Mouse (Mus musculus) forebrain, postnatal 0 days (tissue): ENCODE measurements at regions not wholly inside any gene's neighbourhood (a gene's known extent, or its start where the extent isn't known, plus 50 kb on each side); places are given as distances from the start of the nearest gene placed in this dataset.

Experiments used
- ATAC-seq: fragments of 200-750 bp; cut with Nextera tagmentation; 2 replicates; pipeline ENCODE4 v1.8.0; 2017; ENCODE audit warnings: mild to moderate bottlenecking, moderate library complexity
- DNase-seq: peaks from one replicate; pipeline ENCODE4 v3.0.0-alpha.2; 2015
- H3K27ac ChIP-seq: fragments of 300-500 bp; sonication (generic); 2 replicates; pipeline ENCODE4 v1.5.1; 2014; ENCODE audit warnings: low read depth, mild to moderate bottlenecking, antibody characterized with exemption, low read length, moderate library complexity, mixed read lengths
- H3K27me3 ChIP-seq: fragments of 300-500 bp; sonication (generic); 2 replicates; pipeline ENCODE4 v1.6.1; 2014; ENCODE audit warnings: mild to moderate bottlenecking, low read length, mixed read lengths; ENCODE audit not compliant: insufficient read depth
- H3K36me3 ChIP-seq: fragments of 300-500 bp; sonication (generic); 2 replicates; pipeline ENCODE4 v1.6.1; 2014; ENCODE audit warnings: mild to moderate bottlenecking, moderate library complexity; ENCODE audit not compliant: insufficient read depth
- H3K4me1 ChIP-seq: fragments of 300-500 bp; sonication (generic); 2 replicates; pipeline ENCODE4 v1.6.1; 2014; ENCODE audit warnings: antibody characterized with exemption; ENCODE audit not compliant: insufficient read depth
- H3K4me2 ChIP-seq: fragments of 300-500 bp; sonication (generic); 2 replicates; pipeline ENCODE4 v1.6.1; 2014; ENCODE audit warnings: low read depth, mild to moderate bottlenecking, moderate library complexity
- H3K4me3 ChIP-seq: fragments of 300-500 bp; sonication (generic); 2 replicates; pipeline ENCODE4 v1.5.1; 2014; ENCODE audit warnings: low read depth, low read length, mixed read lengths
- H3K9ac ChIP-seq: fragments of 300-500 bp; sonication (generic); 2 replicates; pipeline ENCODE4 v1.6.1; 2014; ENCODE audit warnings: mild to moderate bottlenecking
- H3K9me3 ChIP-seq: fragments of 300-500 bp; sonication (generic); 2 replicates; pipeline ENCODE4 v1.6.1; 2016; ENCODE audit warnings: low read length
- CTCF ChIP-seq: sonication (generic); IDR thresholded peaks from 2 replicates; pipeline ENCODE4 v1.5.1; 2016; ENCODE audit warnings: antibody characterized with exemption, control low read depth, low read depth
- WGBS: fragments of 180-500 bp; shearing (Covaris S2); extraction: QIAGEN DNeasy Blood & Tissue Kit; methylation state at CpG from one replicate; pipeline ENCODE4 v1.1.7; 2014; 5-methylcytosine and 5-hydroxymethylcytosine counted together

GRCm38 (mm10) chr6:143386597-143387450 is 219.8 kb downstream of the Etnk1 start:
- WGBS, result 90% methylated on average over 16 of the region's 16 CpGs
- H3K9ac ChIP-seq, result no peak overlapping the region
- no peaks in the 10 kb centered on the region for H3K36me3 ChIP-seq
- no peaks in the 10 kb centered on the region for H3K27me3 ChIP-seq
- no peaks in the 10 kb centered on the region for H3K9me3 ChIP-seq
- H3K4me1 ChIP-seq, result no peaks in the 10 kb centered on the region
- DNase-seq (peak; percentile 34), ATAC-seq (0 out of 2 replicates have a peak, but pooled peaks have one; percentile 34)
- H3K27ac ChIP-seq, result no peak overlapping the region
- H3K4me2 ChIP-seq, result no peak overlapping the region
- no peak overlapping the region for H3K4me3 ChIP-seq
- TF ChIP-seq CTCF, result no peak

- TF ChIP-seq CTCF, result no peak
- Histone ChIP-seq H3K4me3 (no peak overlapping the region), H3K9ac (no peak overlapping the region), H3K27me3 (no peaks in the 10 kb centered on the region), H3K36me3 (no peaks in the 10 kb centered on the region), H3K9me3 (no peaks in the 10 kb centered on the region), H3K4me2 (no peak overlapping the region), H3K27ac (no peak overlapping the region), H3K4me1 (no peaks in the 10 kb centered on the region)
- no peak for DNase-seq
- ATAC-seq, result no peak
- 71% methylated on average over 10 of the region's 10 CpGs for WGBS
Observed at GRCm38 (mm10) chr6:143393543-143394207, 226.7 kb downstream of the Etnk1 start.

DNA sequence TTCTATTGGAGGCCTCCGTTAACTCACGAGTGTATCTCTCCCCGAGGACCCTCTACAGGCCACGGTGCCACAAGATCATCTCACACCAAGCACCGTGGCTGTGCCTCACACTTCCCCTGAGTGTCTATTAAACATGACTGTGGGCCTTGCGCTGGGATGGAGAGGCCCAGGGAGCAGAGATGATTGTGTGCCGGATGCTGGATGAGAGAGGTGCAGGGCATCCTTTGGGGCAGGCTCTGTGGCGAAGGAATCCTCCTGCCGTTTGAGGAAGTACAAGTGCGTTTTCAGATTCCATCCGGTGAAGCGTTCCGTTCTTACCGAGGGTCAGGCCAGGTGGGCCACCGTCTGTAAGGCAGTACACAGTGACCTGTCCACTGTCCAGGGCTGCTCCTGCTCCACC is 227.4 kb downstream of the Etnk1 start:
- WGBS, result 91% methylated on average over 15 of the region's 15 CpGs
- Histone ChIP-seq H3K27me3 (no peaks in the 10 kb centered on the region), H3K9ac (no peak overlapping the region), H3K4me2 (no peak overlapping the region), H3K9me3 (no peaks in the 10 kb centered on the region), H3K27ac (no peak overlapping the region), H3K4me3 (no peak overlapping the region), H3K4me1 (no peaks in the 10 kb centered on the region), H3K36me3 (no peaks in the 10 kb centered on the region)
- DNase-seq (no peak), ATAC-seq (no peak)
- no peak for TF ChIP-seq CTCF

DNA sequence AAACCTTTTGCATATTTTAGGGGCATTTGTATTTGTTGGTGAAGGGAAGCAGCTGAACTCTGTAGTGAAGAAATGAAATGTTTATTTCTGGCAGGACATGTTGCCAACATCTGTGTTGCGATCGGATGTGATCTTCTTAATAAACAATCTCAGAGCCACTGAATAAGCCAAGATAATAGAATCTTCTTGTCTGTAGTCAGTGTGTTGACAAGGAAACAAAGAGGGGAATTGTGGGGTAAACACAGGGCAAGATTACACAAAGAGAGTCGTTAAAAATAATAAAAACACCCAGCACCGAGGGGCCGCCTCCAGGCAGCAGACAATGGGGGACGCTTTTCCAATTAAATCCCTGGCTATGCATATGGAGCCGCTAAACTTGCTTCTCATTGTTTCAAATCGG is 234.4 kb downstream of the Etnk1 start:
- H3K27ac ChIP-seq, result no peak overlapping the region
- H3K4me3 ChIP-seq, result no peak overlapping the region
- TF ChIP-seq CTCF, result no peak
- H3K36me3 ChIP-seq, result no peaks in the 10 kb centered on the region
- no peaks in the 10 kb centered on the region for H3K4me1 ChIP-seq
- no peaks in the 10 kb centered on the region for H3K9me3 ChIP-seq
- WGBS, result 13% methylated on average over 8 of the region's 8 CpGs
- no peak overlapping the region for H3K9ac ChIP-seq
- peaks cover 3% of the 10 kb centered on the region; the same call in 1 of the 2 replicates for H3K27me3 ChIP-seq
- ATAC-seq (peak; percentile 42; the same call in 1 of the 2 replicates), DNase-seq (no peak)
- H3K4me2 ChIP-seq, result no peak overlapping the region

DNA sequence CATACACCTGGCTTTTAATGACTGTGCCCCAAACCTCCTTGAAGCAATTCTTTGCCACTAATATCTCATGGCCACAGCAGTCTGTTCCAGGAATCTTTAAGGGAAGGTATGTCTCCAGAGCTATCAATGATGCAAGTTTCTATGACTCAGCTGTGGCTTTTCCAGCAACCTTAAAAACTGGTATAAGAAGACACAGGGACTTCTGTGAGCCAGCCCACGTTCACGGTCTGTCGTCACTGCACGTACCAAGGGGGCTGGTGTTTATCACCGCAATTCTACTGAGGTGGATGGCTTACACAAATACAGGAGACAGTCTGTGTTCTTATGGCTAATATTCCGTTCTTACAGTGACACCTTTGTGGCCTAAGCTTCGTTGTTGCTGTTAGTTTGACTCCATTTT is 234.9 kb downstream of the Etnk1 start:
- no peak overlapping the region for H3K4me3 ChIP-seq
- H3K4me1 ChIP-seq, result no peaks in the 10 kb centered on the region
- no peak overlapping the region for H3K9ac ChIP-seq
- no peak overlapping the region for H3K4me2 ChIP-seq
- H3K27me3 ChIP-seq, result peaks cover 3% of the 10 kb centered on the region; the same call in 1 of the 2 replicates
- WGBS, result 74% methylated on average over 7 of the region's 7 CpGs
- no peak for ATAC-seq
- H3K27ac ChIP-seq, result no peak overlapping the region
- DNase-seq, result no peak
- no peaks in the 10 kb centered on the region for H3K9me3 ChIP-seq
- TF ChIP-seq CTCF, result no peak
- H3K36me3 ChIP-seq, result no peaks in the 10 kb centered on the region

- Histone ChIP-seq H3K27ac (no peak overlapping the region), H3K9me3 (no peaks in the 10 kb centered on the region), H3K4me2 (no peak overlapping the region), H3K4me1 (no peaks in the 10 kb centered on the region), H3K27me3 (peaks cover 3% of the 10 kb centered on the region; the same call in 1 of the 2 replicates), H3K9ac (no peak overlapping the region), H3K36me3 (no peaks in the 10 kb centered on the region), H3K4me3 (no peak overlapping the region)
- TF ChIP-seq CTCF, result no peak
- DNase-seq, result no peak
- no peak for ATAC-seq
- WGBS, result 61% methylated on average over 7 of the region's 7 CpGs
Observed at GRCm38 (mm10) chr6:143402766-143403165, 235.7 kb downstream of the Etnk1 start.

DNA sequence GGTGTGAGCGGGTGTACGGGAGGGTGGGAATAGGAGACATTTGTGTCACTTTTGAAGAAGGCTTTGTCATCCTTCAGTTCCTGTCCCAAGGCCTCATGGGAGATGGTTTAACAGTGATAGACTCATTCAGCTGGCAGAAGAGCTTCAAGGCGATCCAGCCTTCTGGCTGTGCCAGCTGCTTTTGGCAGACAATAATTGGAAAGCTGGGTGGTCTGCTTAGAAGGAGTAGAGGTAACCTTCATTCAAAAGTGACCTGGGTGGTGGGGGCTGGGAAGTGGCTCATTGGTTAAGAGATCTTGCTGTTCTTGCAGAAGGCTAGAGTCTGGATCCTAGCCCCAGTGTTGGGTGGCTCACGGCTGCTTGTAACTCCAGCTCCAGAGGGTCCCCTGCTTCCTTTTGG is 237.5 kb downstream of the Etnk1 start:
- Histone ChIP-seq H3K9me3 (no peaks in the 10 kb centered on the region), H3K36me3 (no peaks in the 10 kb centered on the region), H3K4me1 (no peaks in the 10 kb centered on the region), H3K4me3 (no peak overlapping the region), H3K4me2 (no peak overlapping the region), H3K9ac (no peak overlapping the region), H3K27ac (no peak overlapping the region), H3K27me3 (peaks cover 3% of the 10 kb centered on the region; the same call in 1 of the 2 replicates)
- peak; percentile 16; the same call in 1 of the 2 replicates for ATAC-seq
- no peak for TF ChIP-seq CTCF
- 67% methylated on average over 4 of the region's 4 CpGs for WGBS
- DNase-seq, result no peak
